Mouse (Mus musculus): ENCODE data around the gene Gstm7.

GRCm38 (mm10) chr3:107939830-107940229, 8.2 kb upstream of the Gstm7 start:
- TF ChIP-seq POLR2A (IDR thresholded peaks at IDR 0.05; ENCODE audit: borderline replicate concordance, control insufficient read depth, low read depth, low read length) = no peak
- no peak for TF ChIP-seq CTCF (IDR thresholded peaks at IDR 0.05; ENCODE audit: control insufficient read depth, insufficient read depth, low read length)
